Mouse (Mus musculus): ENCODE measurements around the gene Cnksr3. TPM values are rescaled to one million over a fixed set of nuclear protein-coding genes. Genes with fewer than 3 reads are reported as not detected.

The Cnksr3 gene
- polyA plus RNA-seq, 1 experiment from 2014 or later: 12.7 TPM

- no peak for ATAC-seq (ENCODE audit: insufficient number of reproducible peaks, insufficient read depth, low FRiP score, low TSS enrichment)
These were observed 93.6 kb downstream of the Cnksr3 start for GRCm38 (mm10) chr10:7118258-7119077.

DNA sequence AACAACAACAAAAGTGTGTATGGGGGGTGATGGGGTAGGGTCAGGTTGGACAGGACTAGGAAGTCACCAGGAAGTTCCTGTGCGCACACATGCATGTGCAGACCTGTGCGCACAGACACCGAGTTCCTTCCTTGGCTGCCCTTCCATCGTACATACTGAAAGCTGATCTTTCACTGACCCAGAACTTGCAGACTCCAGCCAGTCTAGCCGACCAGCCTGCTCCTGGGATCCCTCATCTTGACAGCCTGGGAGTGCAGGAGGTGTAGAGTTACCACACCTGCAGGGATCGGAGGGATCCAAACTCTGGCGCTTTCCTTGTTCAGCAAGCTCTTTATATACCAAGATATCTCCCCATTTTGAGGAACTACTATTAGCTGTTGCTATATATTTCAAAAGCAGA is 94.3 kb downstream of the Cnksr3 start:
- H3K9ac ChIP-seq: no peak overlapping the region
- no peaks in the 10 kb centered on the region for H3K27me3 ChIP-seq
- H3K36me3 ChIP-seq: peaks cover 21% of the 10 kb centered on the region; the same call in 1 of the 2 replicates
- no peak overlapping the region for H3K4me2 ChIP-seq (replicated peaks)
- H3K4me1 ChIP-seq: peaks cover 7% of the 10 kb centered on the region; the same call in 1 of the 2 replicates
- H3K9me3 ChIP-seq: no peaks in the 10 kb centered on the region
- 41% methylated on average over 7 of the region's 7 CpGs for WGBS
- no peak overlapping the region for H3K4me3 ChIP-seq
- peak overlapping the region; percentile 60; the same call in 1 of the 2 replicates for H3K27ac ChIP-seq
- ATAC-seq (ENCODE audit: insufficient number of reproducible peaks, insufficient read depth, low FRiP score, low TSS enrichment): peak; percentile 67; the same call in 1 of the 2 replicates

More at GRCm38 (mm10) chr10:7118258-7119077, 93.6 kb downstream of the Cnksr3 start:
- Histone ChIP-seq H3K4me2 (replicated peaks) (no peak overlapping the region), H3K27ac (peak overlapping the region; percentile 60), H3K4me3 (no peak overlapping the region), H3K9me3 (no peaks in the 10 kb centered on the region), H3K9ac (no peak overlapping the region), H3K36me3 (peaks cover 21% of the 10 kb centered on the region; the same call in 1 of the 2 replicates), H3K27me3 (no peaks in the 10 kb centered on the region), H3K4me1 (peaks cover 7% of the 10 kb centered on the region; the same call in 1 of the 2 replicates)
- 63% methylated on average over 10 of the region's 10 CpGs for WGBS

GRCm38 (mm10) chr10:7114796-7115195 is 97.2 kb downstream of the Cnksr3 start:
- WGBS: 68% methylated on average over 5 of the region's 5 CpGs
- H3K36me3 ChIP-seq: peaks cover under 1% of the 10 kb centered on the region; the same call in 1 of the 2 replicates
- no peak overlapping the region for H3K27ac ChIP-seq
- peaks cover 7% of the 10 kb centered on the region; the same call in 1 of the 2 replicates for H3K4me1 ChIP-seq
- H3K4me3 ChIP-seq: no peak overlapping the region
- no peak overlapping the region for H3K9ac ChIP-seq
- H3K27me3 ChIP-seq: no peaks in the 10 kb centered on the region
- no peak overlapping the region for H3K4me2 ChIP-seq (replicated peaks)
- no peak for ATAC-seq (ENCODE audit: insufficient number of reproducible peaks, insufficient read depth, low FRiP score, low TSS enrichment)
- H3K9me3 ChIP-seq: no peaks in the 10 kb centered on the region

DNA sequence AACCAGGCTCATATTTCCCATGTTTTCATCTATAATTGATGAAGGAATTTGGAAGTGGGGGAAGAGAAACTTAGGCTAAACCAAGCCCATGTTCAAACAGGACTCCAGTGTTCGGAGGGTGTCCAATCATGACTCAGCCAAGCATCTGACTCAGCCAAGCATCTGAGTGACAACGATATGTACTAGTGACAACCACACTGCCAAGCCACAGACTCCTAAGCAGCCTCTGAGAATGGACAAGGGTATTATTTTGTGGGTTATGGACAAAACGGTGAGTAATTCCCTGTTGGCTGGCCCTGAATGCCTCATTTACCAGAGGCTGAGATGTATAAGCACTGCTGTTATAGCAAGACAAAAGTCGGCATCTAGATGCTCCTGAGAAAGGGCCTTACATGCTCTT is 98.3 kb downstream of the Cnksr3 start:
- Histone ChIP-seq H3K9ac (no peak overlapping the region), H3K36me3 (no peaks in the 10 kb centered on the region), H3K9me3 (no peaks in the 10 kb centered on the region), H3K4me2 (replicated peaks) (no peak overlapping the region), H3K4me1 (peaks cover 6% of the 10 kb centered on the region; the same call in 1 of the 2 replicates), H3K27ac (no peak overlapping the region), H3K4me3 (no peak overlapping the region), H3K27me3 (no peaks in the 10 kb centered on the region)
- ATAC-seq (ENCODE audit: insufficient number of reproducible peaks, insufficient read depth, low FRiP score, low TSS enrichment): no peak
- WGBS: 86% methylated on average over 4 of the region's 4 CpGs

GRCm38 (mm10) chr10:7113144-7113543 is 98.9 kb downstream of the Cnksr3 start:
- ATAC-seq (ENCODE audit: insufficient number of reproducible peaks, insufficient read depth, low FRiP score, low TSS enrichment): no peak
- no peaks in the 10 kb centered on the region for H3K4me1 ChIP-seq
- no peak overlapping the region for H3K27ac ChIP-seq
- H3K27me3 ChIP-seq: no peaks in the 10 kb centered on the region
- H3K9ac ChIP-seq: no peak overlapping the region
- H3K36me3 ChIP-seq: no peaks in the 10 kb centered on the region
- no peak overlapping the region for H3K4me2 ChIP-seq (replicated peaks)
- no peaks in the 10 kb centered on the region for H3K9me3 ChIP-seq
- H3K4me3 ChIP-seq: no peak overlapping the region
- WGBS: 81% methylated on average over 1 of the region's 1 CpGs

DNA sequence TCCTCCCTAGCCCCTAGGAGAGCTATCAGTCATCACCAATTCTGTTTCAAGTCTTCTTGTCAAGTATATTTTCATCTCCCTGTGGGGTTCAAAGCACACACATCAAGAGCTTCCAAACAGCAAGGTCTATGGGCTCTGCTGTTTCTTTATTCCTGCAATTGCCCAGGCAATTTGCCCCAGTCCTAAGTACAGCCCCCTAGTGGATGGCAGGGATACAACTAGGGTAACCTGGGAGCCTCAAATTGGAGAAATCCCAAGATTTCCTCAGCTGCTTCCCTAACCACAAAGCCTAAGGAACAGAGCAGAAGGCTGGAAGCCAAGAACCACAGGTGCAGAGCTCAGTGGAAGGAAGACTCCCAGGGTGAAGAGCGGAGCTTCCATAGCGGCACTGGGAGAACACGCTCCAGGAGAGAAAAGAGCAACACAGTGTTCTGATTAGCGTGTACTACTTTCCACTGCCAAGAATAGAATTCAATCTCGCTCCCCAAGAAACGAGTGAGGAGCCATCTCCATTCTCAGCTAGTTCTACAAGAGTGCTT is 100.5 kb downstream of the Cnksr3 start:
- Histone ChIP-seq H3K9ac (no peak overlapping the region), H3K27me3 (no peaks in the 10 kb centered on the region), H3K36me3 (no peaks in the 10 kb centered on the region), H3K4me1 (no peaks in the 10 kb centered on the region), H3K27ac (no peak overlapping the region), H3K4me3 (no peak overlapping the region), H3K4me2 (replicated peaks) (no peak overlapping the region), H3K9me3 (peaks cover 2% of the 10 kb centered on the region; the same call in 1 of the 2 replicates)
- WGBS: 85% methylated on average over 6 of the region's 6 CpGs
- no peak for ATAC-seq (ENCODE audit: insufficient number of reproducible peaks, insufficient read depth, low FRiP score, low TSS enrichment)

- H3K4me2 ChIP-seq (replicated peaks): no peak overlapping the region
- H3K9me3 ChIP-seq: peaks cover 2% of the 10 kb centered on the region; the same call in 1 of the 2 replicates
- no peaks in the 10 kb centered on the region for H3K27me3 ChIP-seq
- WGBS: 67% methylated on average over 1 of the region's 1 CpGs
- no peak for ATAC-seq (ENCODE audit: insufficient number of reproducible peaks, insufficient read depth, low FRiP score, low TSS enrichment)
- no peak overlapping the region for H3K27ac ChIP-seq
- no peaks in the 10 kb centered on the region for H3K4me1 ChIP-seq
- no peaks in the 10 kb centered on the region for H3K36me3 ChIP-seq
- no peak overlapping the region for H3K4me3 ChIP-seq
- no peak overlapping the region for H3K9ac ChIP-seq
These were observed 108.2 kb downstream of the Cnksr3 start for GRCm38 (mm10) chr10:7103872-7104271.

GRCm38 (mm10) chr10:7077971-7078370 is 134.1 kb downstream of the Cnksr3 start:
- peaks cover 4% of the 10 kb centered on the region; the same call in 1 of the 2 replicates for H3K4me1 ChIP-seq
- no peaks in the 10 kb centered on the region for H3K36me3 ChIP-seq
- H3K9me3 ChIP-seq: no peaks in the 10 kb centered on the region
- no peak for ATAC-seq (ENCODE audit: insufficient number of reproducible peaks, insufficient read depth, low FRiP score, low TSS enrichment)
- no peak overlapping the region for H3K4me2 ChIP-seq (replicated peaks)
- no peak overlapping the region for H3K27ac ChIP-seq
- WGBS: 98% methylated on average over 1 of the region's 1 CpGs
- H3K27me3 ChIP-seq: no peaks in the 10 kb centered on the region
- no peak overlapping the region for H3K4me3 ChIP-seq
- no peak overlapping the region for H3K9ac ChIP-seq

GRCm38 (mm10) chr10:7077389-7077808 is 134.6 kb downstream of the Cnksr3 start:
- H3K27ac ChIP-seq: no peak overlapping the region
- H3K9ac ChIP-seq: no peak overlapping the region
- 68% methylated on average over 7 of the region's 7 CpGs for WGBS

GRCm38 (mm10) chr10:7076662-7077211 is 135.3 kb downstream of the Cnksr3 start:
- H3K4me3 ChIP-seq: no peak overlapping the region
- no peaks in the 10 kb centered on the region for H3K36me3 ChIP-seq
- no peaks in the 10 kb centered on the region for H3K27me3 ChIP-seq
- peak overlapping the region; percentile 23 for H3K4me2 ChIP-seq (replicated peaks)
- H3K9me3 ChIP-seq: no peaks in the 10 kb centered on the region
- H3K27ac ChIP-seq: peak overlapping the region; percentile 75
- H3K9ac ChIP-seq: no peak overlapping the region
- H3K4me1 ChIP-seq: peaks cover 4% of the 10 kb centered on the region; the same call in 1 of the 2 replicates
- ATAC-seq (ENCODE audit: insufficient number of reproducible peaks, insufficient read depth, low FRiP score, low TSS enrichment): peak; percentile 79
- 33% methylated on average over 7 of the region's 8 CpGs for WGBS

More at GRCm38 (mm10) chr10:7077389-7077808, 134.6 kb downstream of the Cnksr3 start:
- Histone ChIP-seq H3K9me3 (no peaks in the 10 kb centered on the region), H3K4me3 (no peak overlapping the region), H3K27me3 (no peaks in the 10 kb centered on the region), H3K4me1 (peaks cover 4% of the 10 kb centered on the region; the same call in 1 of the 2 replicates), H3K4me2 (replicated peaks) (no peak overlapping the region; the same call in 1 of the 2 replicates), H3K36me3 (no peaks in the 10 kb centered on the region)
- no peak for ATAC-seq (ENCODE audit: insufficient number of reproducible peaks, insufficient read depth, low FRiP score, low TSS enrichment)

- peak overlapping the region; percentile 75 for H3K27ac ChIP-seq
- no peaks in the 10 kb centered on the region for H3K36me3 ChIP-seq
- WGBS: 8% methylated on average over 8 of the region's 8 CpGs
- ATAC-seq (ENCODE audit: insufficient number of reproducible peaks, insufficient read depth, low FRiP score, low TSS enrichment): peak; percentile 61; the same call in 1 of the 2 replicates
- H3K4me3 ChIP-seq: no peak overlapping the region
- H3K4me1 ChIP-seq: peaks cover 4% of the 10 kb centered on the region; the same call in 1 of the 2 replicates
- H3K9me3 ChIP-seq: no peaks in the 10 kb centered on the region
- H3K4me2 ChIP-seq (replicated peaks): peak overlapping the region; percentile 23
- no peaks in the 10 kb centered on the region for H3K27me3 ChIP-seq
- H3K9ac ChIP-seq: no peak overlapping the region
These were observed 135.8 kb downstream of the Cnksr3 start for GRCm38 (mm10) chr10:7076201-7076600.

Data from embryonic facial prominence, embryonic 12.5 days (tissue).